In genomic region chr16:26552234-26552633, GRCm38 (mm10) we compare ENCODE assay signal across 45 mouse cellular contexts. TPM values are rescaled to one million over a fixed set of nuclear protein-coding genes. Genes with fewer than 3 reads are reported as not detected.
"Had no signal": no experiment of that assay in that cellular context is flagged by ENCODE, and none has a peak within 500 bp of the region (broad histone marks: within the 10 kb centered on the region; RNA-seq: fewer than 3 reads in every experiment).

No protein-coding gene starts in this region.

- H3K36me3 ChIP-seq: limb, embryonic 10.5 days; limb, embryonic 12.5 days; limb, embryonic 13.5 days; limb, embryonic 15.5 days; liver, embryonic 12.5 days; liver, embryonic 13.5 days; liver, embryonic 15.5 days; lung, embryonic 15.5 days; midbrain, embryonic 10.5 days; midbrain, embryonic 12.5 days; midbrain, embryonic 13.5 days; midbrain, embryonic 15.5 days; neural tube, embryonic 12.5 days had no signal

- H3K9me3 ChIP-seq: limb, embryonic 10.5 days; limb, embryonic 12.5 days; limb, embryonic 13.5 days; limb, embryonic 15.5 days; liver, embryonic 12.5 days; liver, embryonic 13.5 days; liver, embryonic 15.5 days; lung, embryonic 15.5 days; midbrain, embryonic 10.5 days; midbrain, embryonic 12.5 days; midbrain, embryonic 13.5 days; midbrain, embryonic 15.5 days; neural tube, embryonic 12.5 days had no signal

- H3K27ac ChIP-seq: limb, embryonic 10.5 days; limb, embryonic 12.5 days; limb, embryonic 13.5 days; limb, embryonic 15.5 days; liver, embryonic 12.5 days; liver, embryonic 13.5 days; liver, embryonic 14.5 days; liver, embryonic 15.5 days; lung, embryonic 15.5 days; macrophage; midbrain, embryonic 10.5 days; midbrain, embryonic 12.5 days; midbrain, embryonic 13.5 days; midbrain, embryonic 15.5 days; neural tube, embryonic 12.5 days had no signal

- H3K27me3 ChIP-seq: limb, embryonic 12.5 days; limb, embryonic 13.5 days; limb, embryonic 15.5 days; liver, embryonic 12.5 days; liver, embryonic 13.5 days; liver, embryonic 15.5 days; lung, embryonic 15.5 days; megakaryocyte, embryonic 14.5 days; midbrain, embryonic 12.5 days; midbrain, embryonic 13.5 days; midbrain, embryonic 15.5 days; neural tube, embryonic 12.5 days had no signal

- H3K4me1 ChIP-seq: limb, embryonic 13.5 days; limb, embryonic 15.5 days; liver, embryonic 12.5 days; liver, embryonic 13.5 days; liver, embryonic 15.5 days; lung, embryonic 15.5 days; megakaryocyte, embryonic 14.5 days; midbrain, embryonic 10.5 days; midbrain, embryonic 12.5 days; midbrain, embryonic 15.5 days had no signal

- DNase-seq: left cerebral cortex, postnatal 4 days; liver; liver, embryonic 13.5 days; liver, postnatal 0 days; lung, adult 18-20 months; lung, adult 2 months; lung, embryonic 14.5 days; lung, postnatal 10 days; lung, postnatal 14 days; lung, postnatal 36 days; lung, postnatal 4 days; midbrain, embryonic 14.5 days had no signal

- H3K4me3 ChIP-seq: limb, embryonic 10.5 days; limb, embryonic 12.5 days; limb, embryonic 13.5 days; limb, embryonic 15.5 days; liver, embryonic 12.5 days; liver, embryonic 13.5 days; liver, embryonic 15.5 days; lung, embryonic 15.5 days; megakaryocyte, embryonic 14.5 days; midbrain, embryonic 10.5 days; midbrain, embryonic 12.5 days; midbrain, embryonic 13.5 days; midbrain, embryonic 15.5 days; myocyte; neural tube, embryonic 12.5 days had no signal

- ATAC-seq: liver, embryonic 12.5 days; liver, postnatal 0 days; lung, postnatal 0 days; midbrain, embryonic 13.5 days; midbrain, embryonic 15.5 days; midbrain, embryonic 16.5 days had no signal

RNA-seq across cellular contexts. Expression of gene Tmem207, which starts 25.7 kb away (rescaled TPM):
- total RNA-seq: left cerebral cortex, postnatal 10 days; left cerebral cortex, postnatal 14 days; left cerebral cortex, postnatal 25 days; left cerebral cortex, postnatal 36 days; left cerebral cortex, postnatal 4 days; liver, adult 2 months; megakaryocyte progenitor cell, adult 5-6 weeks; megakaryocyte, adult 5-6 weeks; megakaryocyte-erythroid progenitor cell, adult 5-6 weeks; monocyte, adult 5-6 weeks had no signal
- polyA plus RNA-seq: limb, embryonic 10.5 days; limb, embryonic 11.5 days; limb, embryonic 12.5 days; limb, embryonic 13.5 days; limb, embryonic 14.5 days; limb, embryonic 15.5 days; liver, adult 2 months; liver, embryonic 11.5 days; liver, embryonic 12.5 days; liver, embryonic 13.5 days; liver, embryonic 14.5 days; liver, embryonic 15.5 days; liver, embryonic 16.5 days; liver, postnatal 0 days; lung, adult 2 months; lung, embryonic 14.5 days; lung, embryonic 15.5 days; lung, embryonic 16.5 days; lung, postnatal 0 days; macrophage; midbrain, embryonic 10.5 days; myocyte; neural tube, embryonic 11.5 days had no signal
